Mouse (Mus musculus) layer of hippocampus, adult 11-12 months (tissue): ENCODE measurements around the gene Tgfbr1.

Source experiments
- DNase-seq: peaks from one replicate; pipeline ENCODE4 v3.0.0; 2022; ENCODE audit warnings: low spot score

Tgfbr1 gene

DNA sequence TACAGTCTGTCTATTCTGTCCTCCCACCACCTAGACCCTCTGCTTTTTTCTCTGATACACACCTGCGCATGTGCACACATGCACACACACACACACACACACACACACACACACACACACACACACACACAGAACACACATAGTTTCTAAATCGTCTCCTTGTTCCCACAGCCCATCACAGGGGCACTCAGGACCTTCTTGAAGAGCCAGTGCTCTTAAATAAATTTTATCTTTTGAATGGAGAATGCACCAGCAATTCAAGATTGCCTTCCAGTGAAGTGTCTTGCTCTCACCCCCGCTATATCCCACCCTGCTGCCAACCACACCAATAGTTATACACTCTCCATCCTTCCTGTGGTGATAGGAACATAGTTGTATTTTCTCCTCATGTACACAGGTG lies 69.9 kb downstream of the Tgfbr1 start:
- no peak for DNase-seq

GRCm38 (mm10) chr4:47424376-47424775 lies 71.4 kb downstream of the Tgfbr1 start:
- DNase-seq, result no peak

DNA sequence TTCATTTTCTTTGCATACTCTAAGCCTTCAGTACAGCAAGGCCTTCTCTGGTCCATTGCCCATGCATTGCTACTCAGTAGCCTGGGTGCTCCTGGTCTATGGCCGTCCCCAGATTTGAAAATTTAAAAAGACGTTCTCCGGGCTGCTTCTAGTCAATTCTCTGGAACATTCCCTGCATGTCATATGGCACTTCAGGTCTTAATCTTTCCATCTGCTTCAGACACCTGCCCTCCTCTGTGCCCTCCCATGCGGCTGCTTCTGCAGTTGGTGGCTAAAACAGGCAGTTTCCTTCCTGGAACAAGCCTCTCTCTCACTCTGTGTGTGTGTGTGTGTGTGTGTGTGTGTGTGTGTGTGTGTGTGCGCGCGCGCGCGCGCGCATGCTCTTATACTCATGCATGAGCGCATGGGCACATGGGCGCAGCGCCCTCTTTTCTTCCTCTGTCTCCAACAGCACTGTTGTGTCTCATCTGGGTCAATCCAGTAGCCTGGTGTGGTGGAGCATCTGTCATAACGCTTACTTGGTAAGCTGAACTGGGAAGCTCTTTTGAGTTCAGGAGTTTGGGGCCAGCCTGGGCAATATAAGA lies 72.3 kb downstream of the Tgfbr1 start:
- no peak for DNase-seq

DNA sequence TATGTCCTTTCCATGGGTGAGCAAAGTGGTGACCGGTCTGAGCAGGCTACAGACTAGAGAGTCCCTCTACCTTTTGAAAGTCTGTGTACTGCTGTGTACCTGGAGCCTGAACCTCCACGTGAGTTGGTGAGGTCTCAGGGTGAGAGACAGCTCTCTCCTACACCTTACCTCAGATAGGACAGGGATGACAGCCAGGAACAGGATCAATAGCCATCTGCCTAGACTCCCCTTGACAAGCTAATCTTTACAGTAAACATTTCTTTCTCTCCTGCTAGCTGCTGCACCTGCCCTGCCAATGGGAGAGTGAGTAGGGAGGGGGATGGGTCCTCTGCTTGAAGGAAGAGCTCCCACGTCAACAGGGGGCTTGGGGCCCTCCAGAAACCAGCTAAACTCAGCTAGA lies 74.6 kb downstream of the Tgfbr1 start:
- DNase-seq, result no peak

GRCm38 (mm10) chr4:47430557-47430956 lies 77.5 kb downstream of the Tgfbr1 start:
- DNase-seq, result no peak

DNA sequence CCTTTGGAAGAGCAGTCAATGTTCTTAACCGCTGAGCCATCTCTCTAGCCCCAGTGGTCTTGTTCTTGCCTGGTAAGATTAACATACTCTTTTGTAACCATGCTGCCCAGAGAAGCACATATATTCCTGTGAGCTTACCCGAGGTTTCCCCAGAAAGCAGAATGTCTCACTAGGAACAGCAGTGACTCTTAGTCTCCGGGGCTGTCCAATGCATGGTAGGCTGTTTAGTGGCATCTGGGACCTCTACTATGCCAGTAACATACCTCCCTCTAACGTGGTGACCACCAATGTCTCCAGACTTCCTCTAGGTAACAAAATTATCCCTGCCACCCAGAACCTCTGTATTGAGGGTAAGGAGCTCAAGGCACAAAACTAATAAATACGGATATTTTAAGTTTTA lies 78.1 kb downstream of the Tgfbr1 start:
- no peak for DNase-seq

DNA sequence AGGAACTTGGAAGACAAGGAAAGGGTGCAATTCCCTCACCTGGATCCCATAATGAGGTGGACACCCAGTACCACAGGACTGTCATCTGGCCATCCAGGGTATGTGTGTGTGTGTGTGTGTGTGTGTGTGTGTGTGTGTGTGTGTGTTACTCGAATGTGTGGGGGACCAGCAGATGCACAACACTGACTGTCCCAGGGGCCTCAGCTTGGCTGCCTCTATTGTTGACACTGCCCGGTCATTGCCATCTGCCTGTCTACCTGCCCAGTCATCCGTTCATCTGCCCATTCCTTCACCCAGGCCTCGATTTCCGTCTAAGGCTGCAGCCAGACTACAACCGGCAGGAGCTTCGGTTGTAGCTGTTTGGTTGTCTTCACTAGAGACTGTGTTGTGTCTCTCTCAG lies 79.7 kb downstream of the Tgfbr1 start:
- DNase-seq, result no peak

- DNase-seq, result no peak
These were observed 82.1 kb downstream of the Tgfbr1 start for GRCm38 (mm10) chr4:47435131-47435530.

- no peak for DNase-seq
These were observed 82.7 kb downstream of the Tgfbr1 start for GRCm38 (mm10) chr4:47435566-47436360.

DNA sequence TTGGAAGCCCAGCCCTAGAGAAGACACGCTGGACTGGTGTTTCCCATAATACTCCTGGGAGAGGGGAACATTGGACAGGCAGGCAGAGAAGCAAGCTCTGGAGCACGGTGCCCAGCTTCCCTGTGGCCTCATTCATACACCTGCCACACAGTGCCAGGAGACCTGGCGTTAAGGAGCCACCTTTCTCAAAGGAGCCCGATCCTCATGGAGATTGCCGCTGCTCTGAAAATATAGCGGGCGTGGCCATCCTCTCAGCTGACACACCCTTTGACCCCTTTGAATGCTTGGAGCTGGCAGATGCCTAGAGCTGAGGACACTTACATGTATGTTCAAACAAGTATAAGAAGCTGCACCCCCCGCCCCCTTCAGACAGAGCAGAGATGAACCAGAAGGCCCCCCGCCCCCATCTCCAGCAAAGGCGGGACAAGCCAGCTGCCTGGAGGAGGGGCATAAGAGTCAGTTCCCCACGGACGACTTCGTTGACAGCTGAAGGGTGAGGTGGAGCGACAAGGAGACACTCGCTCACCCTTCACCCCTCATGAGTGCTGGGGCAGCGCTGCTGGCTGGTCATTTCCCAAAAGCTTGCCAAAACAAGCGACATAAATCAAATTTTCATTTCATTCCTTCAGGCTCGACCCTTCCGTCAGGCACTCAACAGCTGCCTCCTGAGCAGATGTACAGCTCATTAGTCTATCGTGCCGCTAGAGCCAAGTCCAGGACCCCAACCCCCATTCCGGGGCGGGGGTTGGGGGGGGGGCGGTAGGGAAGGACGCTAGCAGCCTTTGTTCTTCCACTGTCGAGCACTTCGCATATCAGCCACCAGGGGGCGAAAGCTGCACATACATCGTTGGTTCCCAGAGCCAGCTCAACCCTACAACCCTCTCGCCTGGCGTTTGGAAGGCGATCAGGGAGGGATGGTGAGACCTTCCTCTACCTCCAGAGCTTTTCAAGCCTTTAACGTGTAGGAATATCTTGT lies 84.6 kb downstream of the Tgfbr1 start:
- DNase-seq, result peak; percentile 91

DNA sequence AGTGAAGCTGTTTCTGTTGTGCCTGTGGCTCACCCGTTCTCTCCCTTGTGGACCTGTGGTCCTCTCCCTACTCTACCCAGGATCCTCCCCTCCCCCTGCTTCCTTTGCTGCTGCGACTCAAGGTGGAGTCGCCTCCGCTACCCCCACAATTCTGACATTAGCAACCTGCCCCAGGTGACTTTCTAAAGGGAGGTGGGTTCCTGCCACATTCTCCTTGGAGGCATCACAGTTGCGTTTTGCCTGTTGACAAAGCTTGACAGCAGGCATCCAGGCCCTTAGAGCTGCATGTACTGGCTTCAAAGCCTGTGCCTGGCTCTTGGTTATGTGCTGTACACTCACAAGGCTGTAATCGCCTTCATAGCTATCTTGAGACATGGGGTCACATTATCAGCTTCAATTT lies 85.9 kb downstream of the Tgfbr1 start:
- no peak for DNase-seq

- no peak for DNase-seq
These were observed 87.9 kb downstream of the Tgfbr1 start for GRCm38 (mm10) chr4:47440951-47441350.

GRCm38 (mm10) chr4:47448526-47448925 lies 95.5 kb downstream of the Tgfbr1 start:
- DNase-seq, result no peak

DNA sequence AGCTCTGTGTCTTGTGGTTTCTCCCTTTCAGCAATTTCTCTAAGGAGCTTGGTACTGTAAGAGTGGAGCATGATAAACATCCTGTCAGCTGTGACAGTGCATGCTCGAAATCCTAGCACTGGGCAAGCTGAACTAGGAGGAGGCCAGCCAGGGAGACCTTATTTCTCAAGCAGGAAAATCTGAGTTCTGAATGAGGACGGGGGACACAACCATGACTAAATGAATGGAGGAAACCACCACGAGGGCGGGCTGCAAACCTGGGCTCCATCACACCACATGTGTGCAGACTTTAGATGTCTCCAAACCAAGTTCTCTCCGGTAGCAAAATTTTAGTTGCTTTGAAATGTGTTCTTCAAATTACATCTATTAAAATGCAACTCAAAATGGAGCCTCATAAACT lies 96.1 kb downstream of the Tgfbr1 start:
- no peak for DNase-seq

GRCm38 (mm10) chr4:47449586-47450522 lies 96.8 kb downstream of the Tgfbr1 start:
- DNase-seq, result no peak
